Mouse (Mus musculus) C2C12 (cell line): ENCODE results near the gene Trim8.

Experiments
- CTCF ChIP-seq: IDR thresholded peaks from one replicate; pipeline ENCODE4 v1.5.1; 2011; ENCODE audit not compliant: control insufficient read depth, insufficient read depth, insufficient read length
- FOSL1 ChIP-seq: IDR thresholded peaks from one replicate; pipeline ENCODE4 v1.8.0; 2011; ENCODE audit warnings: mild to moderate bottlenecking, low read length; ENCODE audit not compliant: poor library complexity, insufficient read depth, severe bottlenecking
- MAX ChIP-seq: IDR thresholded peaks from one replicate; pipeline ENCODE4 v1.6.1; 2011; ENCODE audit warnings: mild to moderate bottlenecking, control low read depth
- USF1 ChIP-seq: IDR thresholded peaks from one replicate; pipeline ENCODE4 v1.6.1; 2011; ENCODE audit warnings: low read depth, mild to moderate bottlenecking, control low read depth, moderate library complexity

GRCm38 (mm10) chr19:46459889-46460288 lies 41.6 kb upstream of the Trim8 start:
- TF ChIP-seq MAX: no peak
- no peak for TF ChIP-seq CTCF
- TF ChIP-seq FOSL1: no peak
- peak; percentile 54 for TF ChIP-seq USF1
